Mouse (Mus musculus): ENCODE measurements around the gene Nsun7. TPM values are rescaled to one million over a fixed set of nuclear protein-coding genes. Genes with fewer than 3 reads are reported as not detected.

Gene Nsun7
- total and polyA plus RNA-seq, 3 experiments = not detected

DNA sequence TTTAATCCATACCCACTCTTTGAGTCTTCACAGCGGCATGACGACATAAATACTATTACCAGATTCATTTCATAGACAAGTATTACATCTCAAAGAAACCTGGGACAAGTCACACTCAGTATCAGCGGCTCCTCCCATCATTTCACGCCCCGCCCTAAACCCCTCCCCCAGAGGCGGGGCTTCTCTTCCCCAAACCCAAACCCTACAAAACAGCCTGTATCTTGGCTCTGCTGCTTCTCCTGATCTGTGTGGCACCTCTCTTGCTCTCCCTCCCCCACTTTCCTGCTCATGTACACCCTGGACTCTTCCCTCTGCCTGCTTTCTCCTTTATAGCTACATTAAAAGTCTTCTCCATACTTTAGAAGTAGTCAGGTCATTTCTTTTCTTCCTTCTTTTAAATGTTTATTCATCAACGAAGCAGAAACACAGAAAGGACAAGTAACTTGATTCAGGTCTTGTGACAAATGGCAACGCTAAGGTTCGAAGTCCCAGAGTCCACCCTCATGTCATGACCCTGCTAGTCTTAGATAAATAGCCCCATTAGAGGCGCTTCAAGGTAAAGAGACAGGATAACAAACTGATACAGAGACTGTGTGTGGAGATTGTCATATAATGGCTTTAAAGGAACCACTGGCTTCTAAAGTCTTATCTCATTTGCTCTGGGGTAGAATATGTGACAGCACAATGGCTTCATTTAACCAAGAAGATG lies 44.0 kb upstream of the Nsun7 start:
- Histone ChIP-seq H3K9me3 (replicated peaks; ENCODE audit: insufficient read depth, low read length) (no peaks in the 10 kb centered on the region), H3K79me2 (ENCODE audit: control insufficient read depth, insufficient read depth, low read length, poor library complexity) (no peaks in the 10 kb centered on the region), H3K9ac (ENCODE audit: control insufficient read depth, low read depth, low read length, poor library complexity, severe bottlenecking) (no peak overlapping the region), H3K36me3 (ENCODE audit: control insufficient read depth in 1 of 2, insufficient read depth in 2 of 2, low read length in 2 of 2) (no peaks in the 10 kb centered on the region), H3K4me3 (ENCODE audit: control insufficient read depth in 1 of 2, insufficient read depth in 1 of 2, low read depth in 2 of 2, low read length in 2 of 2) (no peak overlapping the region), H3K27me3 (ENCODE audit: control insufficient read depth in 1 of 2, insufficient read depth in 2 of 2, low read length in 2 of 2) (no peaks in the 10 kb centered on the region), H3K27ac (ENCODE audit: control insufficient read depth, low read depth, low read length) (no peak overlapping the region), H3K4me1 (ENCODE audit: control insufficient read depth in 1 of 2, insufficient read depth in 2 of 2, low read length in 2 of 2) (no peaks in the 10 kb centered on the region)
- DNase-seq (ENCODE audit: low read depth, low spot score) = no peak
- TF ChIP-seq E2F4 (IDR thresholded peaks at IDR 0.05; ENCODE audit: borderline replicate concordance, low read depth, low read length) (no peak), MAX (IDR thresholded peaks at IDR 0.05; ENCODE audit: low read length) (no peak), BHLHE40 (IDR thresholded peaks at IDR 0.05; ENCODE audit: borderline replicate concordance, low read depth, low read length) (no peak)

DNA sequence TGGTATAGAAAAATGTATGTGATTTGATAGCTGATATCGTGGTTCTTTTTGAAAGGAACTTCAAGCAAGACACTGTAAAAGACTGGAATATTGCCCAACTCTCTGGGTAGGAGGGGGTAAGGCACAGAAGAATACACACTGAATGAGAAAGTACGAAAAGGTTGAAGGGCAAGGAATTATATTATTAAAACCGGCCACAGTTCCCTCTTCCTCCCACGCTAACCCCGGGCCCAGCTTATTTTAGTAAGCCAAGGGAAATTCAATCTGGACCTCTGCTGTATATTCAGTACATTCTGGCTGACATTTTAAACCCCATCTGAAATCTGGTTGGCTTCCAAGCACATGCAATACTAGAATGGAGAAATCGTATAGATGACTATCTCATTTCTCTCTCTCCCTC lies 40.0 kb upstream of the Nsun7 start:
- no peak for TF ChIP-seq USF1 (IDR thresholded peaks at IDR 0.05; ENCODE audit: low read depth, low read length)
- TF ChIP-seq CHD1 (IDR thresholded peaks at IDR 0.05; ENCODE audit: low read depth, low read length) = no peak
- TF ChIP-seq ZMIZ1 (IDR thresholded peaks at IDR 0.05; ENCODE audit: low read depth, low read length) = no peak
- TF ChIP-seq CHD2 (IDR thresholded peaks at IDR 0.05; ENCODE audit: low read length) = no peak
- TF ChIP-seq POLR2AphosphoS5 (IDR thresholded peaks at IDR 0.05; ENCODE audit: borderline replicate concordance, low read depth, low read length) = no peak
- no peak for TF ChIP-seq BHLHE40 (IDR thresholded peaks at IDR 0.05; ENCODE audit: borderline replicate concordance, low read depth, low read length)
- no peak for TF ChIP-seq GABPA (IDR thresholded peaks at IDR 0.05; ENCODE audit: low read depth, low read length)
- TF ChIP-seq TBP (IDR thresholded peaks at IDR 0.05; ENCODE audit: low read depth, low read length) = no peak
- no peak for TF ChIP-seq NRF1 (IDR thresholded peaks at IDR 0.05; ENCODE audit: insufficient read depth, low read depth, low read length, poor library complexity, severe bottlenecking)
- no peak for TF ChIP-seq SIN3A (IDR thresholded peaks at IDR 0.05; ENCODE audit: low read length)
- TF ChIP-seq POLR2AphosphoS2 (IDR thresholded peaks at IDR 0.05; ENCODE audit: low read length) = no peak
- no peak for TF ChIP-seq MYB (IDR thresholded peaks at IDR 0.05; ENCODE audit: low read depth, low read length)
- no peak for TF ChIP-seq USF2 (IDR thresholded peaks at IDR 0.05; ENCODE audit: borderline replicate concordance in 1 of 2, insufficient read depth in 1 of 2, low read depth in 1 of 2, low read length in 2 of 2)
- no peak for TF ChIP-seq SMC3 (IDR thresholded peaks at IDR 0.05; ENCODE audit: low read depth, low read length)
- TF ChIP-seq TCF12 (IDR thresholded peaks at IDR 0.05; ENCODE audit: low read depth, low read length) = no peak
- TF ChIP-seq ELF1 (IDR thresholded peaks at IDR 0.05; ENCODE audit: low read depth, low read length) = no peak
- no peak for TF ChIP-seq GATA1 (IDR thresholded peaks at IDR 0.05; ENCODE audit: low read depth, low read length)
- no peak for TF ChIP-seq MXI1 (IDR thresholded peaks at IDR 0.05; ENCODE audit: low read depth, low read length)
- TF ChIP-seq ZC3H11A (IDR thresholded peaks at IDR 0.05; ENCODE audit: low read depth, low read length) = no peak
- H3K9me3 ChIP-seq (replicated peaks; ENCODE audit: insufficient read depth, low read length) = no peaks in the 10 kb centered on the region
- no peaks in the 10 kb centered on the region for H3K79me2 ChIP-seq (ENCODE audit: control insufficient read depth, insufficient read depth, low read length, poor library complexity)
- no peak overlapping the region for H3K27ac ChIP-seq (ENCODE audit: control insufficient read depth, low read depth, low read length)
- H3K9ac ChIP-seq (ENCODE audit: control insufficient read depth, low read depth, low read length, poor library complexity, severe bottlenecking) = no peak overlapping the region
- H3K4me3 ChIP-seq (ENCODE audit: control insufficient read depth in 1 of 2, insufficient read depth in 1 of 2, low read depth in 2 of 2, low read length in 2 of 2) = no peak overlapping the region
- H3K27me3 ChIP-seq (ENCODE audit: control insufficient read depth in 1 of 2, insufficient read depth in 2 of 2, low read length in 2 of 2) = no peaks in the 10 kb centered on the region
- no peaks in the 10 kb centered on the region for H3K4me1 ChIP-seq (ENCODE audit: control insufficient read depth in 1 of 2, insufficient read depth in 2 of 2, low read length in 2 of 2)
- DNase-seq (ENCODE audit: low read depth, low spot score) = no peak
- no peaks in the 10 kb centered on the region for H3K36me3 ChIP-seq (ENCODE audit: control insufficient read depth in 1 of 2, insufficient read depth in 2 of 2, low read length in 2 of 2)

Measured in MEL (cell line).